Mouse (Mus musculus): ENCODE data around the gene Rnf44.

GRCm38 (mm10) chr13:54632731-54633277 lies 60.9 kb downstream of the Rnf44 start:
- no peak for TF ChIP-seq CTCF (IDR thresholded peaks at IDR 0.05; ENCODE audit: low read depth, low read length)
- no peak for TF ChIP-seq POLR2A (IDR thresholded peaks at IDR 0.05; ENCODE audit: insufficient read depth, low read length)
- no peak for TF ChIP-seq EP300 (IDR thresholded peaks at IDR 0.05; ENCODE audit: insufficient read depth, low read depth, low read length)
